Mouse (Mus musculus): Measurements from ENCODE around the gene Nipsnap3b. TPM values are rescaled to one million over a fixed set of nuclear protein-coding genes. Genes with fewer than 3 reads are reported as not detected.

The Nipsnap3b gene
- 64.5 and 75.2 TPM in 2 replicates for total RNA-seq (2015)
- total RNA-seq (2017): 38.2 and 42.1 TPM in 2 replicates

GRCm38 (mm10) chr4:53011732-53012361, at the start of gene Nipsnap3b:
TSS of gene Nipsnap3b (plus strand) at chr4:53011880.
- peak; percentile 93 for ATAC-seq (ENCODE audit: poor library complexity, severe bottlenecking)

GRCm38 (mm10) chr4:52964247-52964646, 47.4 kb upstream of the Nipsnap3b start, which contains the start of gene Olfr270:
TSS of gene Olfr270 (plus strand) at chr4:52964547.
- no peak for ATAC-seq (ENCODE audit: poor library complexity, severe bottlenecking)

DNA sequence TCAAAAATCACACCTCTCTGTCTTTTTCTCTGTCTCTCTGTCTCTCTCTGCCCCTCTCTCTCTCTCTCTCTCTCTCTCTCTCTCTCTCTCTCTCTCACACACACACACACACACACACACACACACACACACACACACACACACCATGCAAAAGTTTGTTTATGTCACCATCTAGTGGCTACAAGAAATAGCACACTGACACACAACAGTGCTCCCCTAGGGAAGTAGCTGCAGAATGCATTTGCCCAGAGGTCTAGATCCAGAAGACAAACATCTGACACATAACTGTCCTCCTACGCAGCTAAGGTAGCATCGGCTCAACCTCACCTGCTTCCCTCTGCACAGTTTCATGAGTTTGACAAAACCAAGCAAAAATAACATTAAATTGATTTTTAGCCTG, 26.5 kb upstream of the Nipsnap3b start:
- 0 out of 2 replicates have a peak, but pooled peaks have one; percentile 21 for ATAC-seq (ENCODE audit: poor library complexity, severe bottlenecking)

DNA sequence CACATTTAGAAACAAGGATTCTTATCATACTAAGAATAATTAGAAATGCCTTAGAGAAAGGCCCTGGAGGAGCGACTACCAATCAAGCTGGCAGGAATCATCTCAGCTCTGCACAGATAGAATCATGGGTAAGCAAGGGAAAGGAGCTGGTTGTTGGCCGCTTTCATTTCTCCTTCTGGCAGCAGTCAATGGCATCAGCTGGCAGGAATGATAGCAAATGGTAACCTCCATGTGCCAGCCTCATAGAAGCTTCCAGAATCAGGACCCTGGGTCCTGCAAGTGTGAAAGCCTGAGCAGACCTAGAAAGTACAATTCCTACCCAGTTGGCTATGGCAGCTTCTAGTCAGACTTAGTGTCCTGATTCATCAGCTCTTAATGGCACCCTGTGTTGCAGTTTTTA, 25.4 kb upstream of the Nipsnap3b start:
- no peak for ATAC-seq (ENCODE audit: poor library complexity, severe bottlenecking)

GRCm38 (mm10) chr4:52989248-52989647, 22.4 kb upstream of the Nipsnap3b start, which contains the start of gene Nipsnap3a:
TSS of gene Nipsnap3a (plus strand) at chr4:52989272.
- ATAC-seq (ENCODE audit: poor library complexity, severe bottlenecking): no peak

GRCm38 (mm10) chr4:52999449-52999848, 12.2 kb upstream of the Nipsnap3b start:
- ATAC-seq (ENCODE audit: poor library complexity, severe bottlenecking): no peak

- peak; percentile 30; the same call in 1 of the 2 replicates for ATAC-seq (ENCODE audit: poor library complexity, severe bottlenecking)
Observed at GRCm38 (mm10) chr4:53000154-53000553, 11.5 kb upstream of the Nipsnap3b start.

- ATAC-seq (ENCODE audit: poor library complexity, severe bottlenecking): no peak
Observed at GRCm38 (mm10) chr4:53009183-53009582, 2.5 kb upstream of the Nipsnap3b start.

- ATAC-seq (ENCODE audit: poor library complexity, severe bottlenecking): no peak
Observed at GRCm38 (mm10) chr4:53009871-53010270, 1.8 kb upstream of the Nipsnap3b start.

DNA sequence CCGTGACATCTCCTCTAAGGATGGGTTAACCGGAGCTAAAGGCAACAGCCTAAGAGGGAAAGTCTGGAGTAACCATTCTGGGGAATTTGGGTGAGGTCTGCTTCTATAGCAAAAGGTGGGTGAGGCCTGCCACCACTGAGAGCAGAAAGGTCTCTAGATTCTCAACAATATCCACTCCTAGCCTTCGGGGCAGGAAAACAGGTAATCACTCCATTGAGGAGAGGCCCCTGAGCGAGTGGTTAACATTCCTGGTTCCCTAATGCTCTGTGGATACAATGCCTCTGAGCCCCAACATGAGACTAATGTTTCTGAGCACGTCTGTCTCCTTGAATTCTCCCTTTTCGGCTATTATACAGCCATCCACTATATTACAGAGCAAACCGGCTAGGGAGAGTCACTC, 2.7 kb downstream of the Nipsnap3b start:
- ATAC-seq (ENCODE audit: poor library complexity, severe bottlenecking): no peak

GRCm38 (mm10) chr4:53015024-53015423, 3.3 kb downstream of the Nipsnap3b start:
- ATAC-seq (ENCODE audit: poor library complexity, severe bottlenecking): no peak

GRCm38 (mm10) chr4:53018392-53018791, 6.7 kb downstream of the Nipsnap3b start:
- ATAC-seq (ENCODE audit: poor library complexity, severe bottlenecking): no peak

DNA sequence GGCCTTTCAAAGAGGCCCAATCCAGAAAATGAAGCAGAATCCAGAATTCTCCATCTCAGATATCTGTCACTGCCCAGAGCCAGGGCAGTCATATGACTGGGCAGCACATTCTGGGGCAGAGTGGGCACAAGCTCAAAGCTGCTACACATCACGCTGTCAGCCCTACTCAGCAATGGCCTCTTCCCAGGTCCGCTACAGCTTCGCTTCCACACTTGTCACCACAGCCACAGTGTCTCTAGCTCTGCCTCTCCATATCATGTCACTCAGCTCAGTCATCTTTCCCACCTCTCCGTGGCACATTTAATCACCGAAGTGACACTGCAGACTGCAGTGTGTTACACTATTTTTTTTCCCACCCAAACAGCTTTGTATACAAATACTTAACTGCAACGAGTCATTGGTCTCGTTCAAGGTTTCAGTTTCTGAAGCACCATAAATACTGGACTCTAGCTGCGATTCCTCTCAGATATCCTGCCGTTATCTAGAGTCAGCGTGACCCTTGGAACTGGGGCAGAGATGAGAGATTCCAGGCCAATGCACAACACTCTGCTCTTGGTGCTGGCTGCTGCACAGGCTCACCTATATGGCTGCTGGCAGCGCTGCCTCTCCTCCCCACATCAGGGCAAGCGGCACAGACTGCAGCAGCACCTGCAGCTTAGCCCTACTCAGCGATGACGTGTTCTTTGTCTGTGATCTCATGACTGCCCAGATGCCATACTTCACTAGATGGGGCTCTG, 11.7 kb downstream of the Nipsnap3b start:
- no peak for ATAC-seq (ENCODE audit: poor library complexity, severe bottlenecking)

DNA sequence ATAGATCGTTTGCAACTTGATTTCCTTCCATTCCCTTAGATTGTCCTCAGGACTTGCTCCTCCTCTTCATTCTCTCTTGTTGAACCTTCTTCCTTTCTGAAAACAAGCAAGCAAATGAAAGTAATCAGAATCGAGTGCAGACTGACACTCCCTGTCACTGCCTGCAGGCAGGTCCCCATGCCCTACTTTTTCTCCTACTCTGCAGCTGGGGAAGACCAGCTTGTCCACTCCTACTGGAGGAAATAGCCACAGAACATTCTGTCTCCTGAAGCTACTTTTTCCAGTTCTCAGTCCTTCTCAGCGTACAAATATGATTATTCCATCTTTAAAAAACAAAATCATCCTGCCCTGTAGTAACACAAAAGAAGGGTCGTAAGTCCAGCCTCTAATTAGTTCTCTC, 12.7 kb downstream of the Nipsnap3b start:
- no peak for ATAC-seq (ENCODE audit: poor library complexity, severe bottlenecking)

DNA sequence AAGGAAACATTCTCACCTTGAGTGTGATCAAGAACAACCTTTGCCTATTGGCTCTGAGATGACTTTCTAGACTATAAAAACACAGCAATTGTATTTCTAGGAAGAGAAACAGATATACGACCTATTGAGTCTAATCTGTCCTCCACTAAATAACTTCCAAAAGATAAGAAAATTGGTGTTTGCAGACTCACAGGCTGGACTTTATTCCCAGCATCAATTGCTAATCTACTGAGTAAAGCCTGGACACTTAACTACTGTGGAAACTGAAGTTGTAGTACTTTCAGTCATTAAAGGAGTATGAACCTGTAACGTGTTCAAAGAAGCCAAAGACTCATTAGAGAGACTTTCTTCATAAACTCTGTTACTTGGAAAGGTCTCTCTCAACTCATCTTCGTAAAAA, 16.1 kb downstream of the Nipsnap3b start:
- ATAC-seq (ENCODE audit: poor library complexity, severe bottlenecking): no peak

DNA sequence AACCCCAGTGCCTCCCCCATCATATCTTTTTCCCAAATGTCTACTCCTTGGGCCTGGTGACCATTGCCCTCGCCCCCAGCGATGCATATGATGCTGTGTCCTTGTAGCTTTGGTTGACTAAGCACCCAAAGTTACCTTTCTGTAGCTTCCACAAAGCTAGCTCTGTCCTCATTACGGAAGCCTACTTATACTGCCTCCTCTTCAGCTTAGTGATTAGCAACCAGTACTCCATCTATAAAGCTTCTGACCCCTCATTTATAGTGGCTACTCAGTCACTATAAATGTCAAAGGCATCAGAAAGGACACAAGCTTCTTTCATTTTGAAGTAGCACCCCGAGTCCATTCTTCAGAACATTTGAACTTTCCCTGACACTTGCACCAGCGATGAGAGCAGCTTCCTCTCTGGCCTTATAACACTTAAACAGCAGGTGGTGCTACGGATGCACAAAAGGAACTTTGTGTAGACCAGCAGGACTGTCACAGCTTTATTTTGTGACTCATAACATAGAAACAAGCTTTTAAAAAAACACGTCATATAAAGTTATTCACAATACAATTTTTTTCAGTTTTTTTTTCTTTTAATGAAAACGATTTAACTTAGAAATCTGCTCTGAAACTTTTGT, 18.8 kb downstream of the Nipsnap3b start:
- ATAC-seq (ENCODE audit: poor library complexity, severe bottlenecking): no peak

- no peak for ATAC-seq (ENCODE audit: poor library complexity, severe bottlenecking)
Observed at GRCm38 (mm10) chr4:53043819-53044218, 32.1 kb downstream of the Nipsnap3b start.

- no peak for ATAC-seq (ENCODE audit: poor library complexity, severe bottlenecking)
Observed at GRCm38 (mm10) chr4:53045807-53046206, 34.1 kb downstream of the Nipsnap3b start.

GRCm38 (mm10) chr4:53046238-53047022, 34.8 kb downstream of the Nipsnap3b start:
- ATAC-seq (ENCODE audit: poor library complexity, severe bottlenecking): no peak

GRCm38 (mm10) chr4:53062301-53063008, 50.8 kb downstream of the Nipsnap3b start:
- ATAC-seq (ENCODE audit: poor library complexity, severe bottlenecking): no peak
